Mouse (Mus musculus) myocyte (in vitro differentiated cells): ENCODE measurements around the gene Rbm5. TPM values are rescaled to one million over a fixed set of nuclear protein-coding genes. Genes with fewer than 3 reads are reported as not detected.

ENCODE experiments used
- H3K27me3 ChIP-seq: one replicate; pipeline ENCODE4 v1.6.1; 2011; ENCODE audit not compliant: control insufficient read depth, insufficient read depth, insufficient read length
- H3K36me3 ChIP-seq: one replicate; pipeline ENCODE4 v1.6.1; 2011; ENCODE audit not compliant: control insufficient read depth, insufficient read depth
- H3K4me2 ChIP-seq: one replicate; pipeline ENCODE4 v1.6.1; 2011; ENCODE audit warnings: low read depth, control low read depth
- H3K4me3 ChIP-seq: one replicate; pipeline ENCODE4 v1.5.1; 2011; ENCODE audit warnings: mild to moderate bottlenecking, control low read depth, moderate library complexity
- H3K79me2 ChIP-seq: one replicate; pipeline ENCODE4 v1.6.1; 2011; ENCODE audit not compliant: control insufficient read depth, insufficient read depth
- H3ac ChIP-seq: one replicate; pipeline ENCODE4 v1.6.1; 2011; ENCODE audit not compliant: control insufficient read depth, insufficient read length
- CEBPB ChIP-seq: IDR thresholded peaks from 2 replicates; pipeline ENCODE4 v1.6.1; 2011; ENCODE audit warnings: mild to moderate bottlenecking, moderate library complexity; ENCODE audit not compliant: poor library complexity, insufficient read depth, severe bottlenecking
- E2F4 ChIP-seq: IDR thresholded peaks from one replicate; pipeline ENCODE4 v1.6.1; 2011; ENCODE audit warnings: mild to moderate bottlenecking, control low read depth, moderate library complexity; ENCODE audit not compliant: insufficient read depth
- MAX ChIP-seq: IDR thresholded peaks from one replicate; pipeline ENCODE4 v1.6.1; 2011; ENCODE audit warnings: low read depth, mild to moderate bottlenecking, control low read depth
- MYOD1 ChIP-seq, 3 experiments: IDR thresholded peaks; one replicate each; pipeline ENCODE4 v1.6.1; 2011; ENCODE audit warnings: control low read depth in 2 of 3, low read depth in 2 of 3, mild to moderate bottlenecking in 2 of 3, moderate library complexity in 1 of 3; ENCODE audit not compliant: insufficient read length in 2 of 3, control insufficient read depth in 1 of 3
- MYOG ChIP-seq, 3 experiments: IDR thresholded peaks; one replicate each; pipeline ENCODE4 v1.6.1; 2011; ENCODE audit warnings: control low read depth in 2 of 3, low read depth in 2 of 3, mild to moderate bottlenecking in 2 of 3; ENCODE audit not compliant: insufficient read length in 2 of 3, control insufficient read depth in 1 of 3, insufficient read depth in 1 of 3
- POLR2A ChIP-seq: IDR thresholded peaks from one replicate; pipeline ENCODE4 v1.6.1; 2011; ENCODE audit warnings: low read depth, mild to moderate bottlenecking, control low read depth, moderate library complexity; ENCODE audit not compliant: insufficient read length
- POLR2AphosphoS2 ChIP-seq: IDR thresholded peaks from one replicate; pipeline ENCODE4 v1.6.1; 2011; ENCODE audit warnings: low read depth, control low read depth; ENCODE audit not compliant: insufficient read length
- REST ChIP-seq: IDR thresholded peaks from one replicate; pipeline ENCODE4 v1.6.1; 2011; ENCODE audit warnings: mild to moderate bottlenecking, control low read depth, moderate library complexity; ENCODE audit not compliant: insufficient read depth, insufficient read length
- SRF ChIP-seq: IDR thresholded peaks from one replicate; pipeline ENCODE4 v1.6.1; 2011; ENCODE audit warnings: low read depth; ENCODE audit not compliant: control insufficient read depth, insufficient read length
- TCF12 ChIP-seq: IDR thresholded peaks from one replicate; pipeline ENCODE4 v1.6.1; 2011; ENCODE audit warnings: mild to moderate bottlenecking, control low read depth; ENCODE audit not compliant: poor library complexity, insufficient read depth, severe bottlenecking
- TCF3 ChIP-seq: IDR thresholded peaks from one replicate; pipeline ENCODE4 v1.6.1; 2011; ENCODE audit warnings: low read depth, control low read depth; ENCODE audit not compliant: insufficient read length
- USF1 ChIP-seq: IDR thresholded peaks from one replicate; pipeline ENCODE4 v1.6.1; 2011; ENCODE audit warnings: low read depth, mild to moderate bottlenecking, control low read depth, moderate library complexity
- polyA plus RNA-seq: library from polyadenylated mRNA; unstranded; fragments of >200 nt; fragmentation: generic; extraction: Trizol; gene quantifications from one replicate; pipeline ENCODE4 v1.2.1, GENCODE M21; 2012; ENCODE audit warnings: missing spikeins

Rbm5 gene
- polyA plus RNA-seq, 1 experiment: 37.6 TPM

- no peak for TF ChIP-seq POLR2A
- no peak for TF ChIP-seq USF1
- TF ChIP-seq POLR2AphosphoS2: no peak
- TF ChIP-seq SRF: no peak
- TF ChIP-seq MAX: no peak
- no peak for TF ChIP-seq REST
- no peak for TF ChIP-seq TCF12
- TF ChIP-seq CEBPB: no peak
- no peak for TF ChIP-seq MYOD1 (IDR thresholded peaks at IDR 0.05; ENCODE audit: control insufficient read depth in 1 of 3, insufficient read length in 2 of 3, low read depth in 2 of 3)
- TF ChIP-seq E2F4: no peak
- H3K4me3 ChIP-seq: no peak overlapping the region
- H3K36me3 ChIP-seq: peaks cover 48% of the 10 kb centered on the region
- no peak overlapping the region for H3ac ChIP-seq
- H3K4me2 ChIP-seq: no peak overlapping the region
- no peaks in the 10 kb centered on the region for H3K79me2 ChIP-seq
- no peaks in the 10 kb centered on the region for H3K27me3 ChIP-seq
Observed at GRCm38 (mm10) chr9:107776809-107777208, 6.0 kb upstream of the Rbm5 start.

GRCm38 (mm10) chr9:107774411-107774810 is 3.6 kb upstream of the Rbm5 start:
- Histone ChIP-seq H3K27me3 (no peaks in the 10 kb centered on the region), H3K79me2 (peaks cover 12% of the 10 kb centered on the region), H3K36me3 (peaks cover 35% of the 10 kb centered on the region), H3K4me2 (no peak overlapping the region), H3K4me3 (no peak overlapping the region), H3ac (no peak overlapping the region)
- TF ChIP-seq USF1: no peak
- TF ChIP-seq SRF: no peak
- no peak for TF ChIP-seq MYOD1 (IDR thresholded peaks at IDR 0.05; ENCODE audit: control insufficient read depth in 1 of 3, insufficient read length in 2 of 3, low read depth in 2 of 3)
- TF ChIP-seq MAX: no peak
- no peak for TF ChIP-seq TCF3
- no peak for TF ChIP-seq E2F4
- no peak for TF ChIP-seq MYOG (IDR thresholded peaks at IDR 0.05; ENCODE audit: control insufficient read depth in 1 of 3, insufficient read depth in 1 of 3, insufficient read length in 2 of 3, low read depth in 2 of 3)
- no peak for TF ChIP-seq POLR2AphosphoS2
- TF ChIP-seq REST: no peak
- no peak for TF ChIP-seq POLR2A
- TF ChIP-seq TCF12: no peak
- no peak for TF ChIP-seq CEBPB

GRCm38 (mm10) chr9:107771782-107772181 is 986 bp upstream of the Rbm5 start:
- no peak for TF ChIP-seq MYOG (IDR thresholded peaks at IDR 0.05; ENCODE audit: control insufficient read depth in 1 of 3, insufficient read depth in 1 of 3, insufficient read length in 2 of 3, low read depth in 2 of 3)
- no peak for TF ChIP-seq TCF3
- TF ChIP-seq E2F4: no peak
- TF ChIP-seq CEBPB: no peak
- TF ChIP-seq MAX: no peak
- H3K4me3 ChIP-seq: peak overlapping the region; percentile 100
- no peaks in the 10 kb centered on the region for H3K27me3 ChIP-seq
- peaks cover 37% of the 10 kb centered on the region for H3K36me3 ChIP-seq
- H3K4me2 ChIP-seq: peak overlapping the region; percentile 90
- H3ac ChIP-seq: no peak overlapping the region
- peaks cover 32% of the 10 kb centered on the region for H3K79me2 ChIP-seq

GRCm38 (mm10) chr9:107770037-107770373 is 791 bp downstream of the Rbm5 start:
- Histone ChIP-seq H3K27me3 (no peaks in the 10 kb centered on the region), H3ac (peak overlapping the region; percentile 89), H3K4me2 (peak overlapping the region; percentile 78), H3K36me3 (peaks cover 44% of the 10 kb centered on the region), H3K4me3 (peak overlapping the region; percentile 100), H3K79me2 (peaks cover 32% of the 10 kb centered on the region)
- TF ChIP-seq REST (no peak), CEBPB (no peak), E2F4 (no peak), POLR2AphosphoS2 (no peak), MYOD1 (IDR thresholded peaks at IDR 0.05; ENCODE audit: control insufficient read depth in 1 of 3, insufficient read length in 2 of 3, low read depth in 2 of 3) (no peak), TCF3 (no peak), SRF (no peak), TCF12 (no peak), MAX (no peak), POLR2A (no peak), USF1 (no peak), MYOG (IDR thresholded peaks at IDR 0.05; ENCODE audit: control insufficient read depth in 1 of 3, insufficient read depth in 1 of 3, insufficient read length in 2 of 3, low read depth in 2 of 3) (no peak)

- TF ChIP-seq POLR2AphosphoS2 (no peak), MYOD1 (IDR thresholded peaks at IDR 0.05; ENCODE audit: control insufficient read depth in 1 of 3, insufficient read length in 2 of 3, low read depth in 2 of 3) (no peak), SRF (no peak), TCF3 (no peak), REST (no peak), POLR2A (no peak), USF1 (no peak), TCF12 (no peak), MAX (no peak), E2F4 (no peak), CEBPB (no peak), MYOG (IDR thresholded peaks at IDR 0.05; ENCODE audit: control insufficient read depth in 1 of 3, insufficient read depth in 1 of 3, insufficient read length in 2 of 3, low read depth in 2 of 3) (no peak)
- Histone ChIP-seq H3K27me3 (no peaks in the 10 kb centered on the region), H3K4me3 (peak overlapping the region; percentile 100), H3K36me3 (peaks cover 43% of the 10 kb centered on the region), H3K4me2 (peak overlapping the region; percentile 78), H3ac (peak overlapping the region; percentile 89), H3K79me2 (peaks cover 32% of the 10 kb centered on the region)
Observed at GRCm38 (mm10) chr9:107769445-107770000, 1.3 kb downstream of the Rbm5 start.
